17 mouse cellular contexts compared by ENCODE assay signal in genomic region chr2:125383273-125383641, GRCm38 (mm10).
"Had no signal": no experiment of that assay in that cellular context is flagged by ENCODE, and none has a peak within 500 bp of the region (broad histone marks: within the 10 kb centered on the region; RNA-seq: fewer than 3 reads in every experiment).

No protein-coding gene starts in this region.

- H3K4me2 ChIP-seq: liver, embryonic 13.5 days; midbrain, embryonic 13.5 days; neural tube, embryonic 13.5 days had no signal

- ATAC-seq: midbrain, embryonic 13.5 days; midbrain, embryonic 16.5 days had no signal

- H3K9ac ChIP-seq: liver, embryonic 13.5 days; midbrain, embryonic 13.5 days; neural tube, embryonic 13.5 days had no signal

- H3K36me3 ChIP-seq: liver, embryonic 13.5 days; midbrain, embryonic 13.5 days; neural tube, embryonic 13.5 days had no signal

- H3K27ac ChIP-seq: kidney, postnatal 0 days; left cerebral cortex, adult 2 months; liver, embryonic 13.5 days; macrophage; midbrain, embryonic 10.5 days; midbrain, embryonic 13.5 days; neural tube, embryonic 13.5 days had no signal

- DNase-seq: kidney, adult 2 months; kidney, postnatal 25 days; layer of hippocampus, postnatal 36 days; liver, embryonic 13.5 days; lung, adult 2 months; lung, postnatal 10 days; retina, postnatal 1 day; thymus, adult 18-20 months; thymus, postnatal 36 days had no signal

- H3K9me3 ChIP-seq: liver, embryonic 13.5 days; midbrain, embryonic 10.5 days; midbrain, embryonic 13.5 days; neural tube, embryonic 13.5 days had no signal

- H3K27me3 ChIP-seq: liver, embryonic 13.5 days; midbrain, embryonic 13.5 days; neural tube, embryonic 13.5 days had no signal

- H3K4me1 ChIP-seq: liver, embryonic 13.5 days; midbrain, embryonic 10.5 days; midbrain, embryonic 13.5 days; neural tube, embryonic 13.5 days had no signal

- H3K4me3 ChIP-seq: left cerebral cortex, adult 2 months; liver, embryonic 13.5 days; midbrain, embryonic 10.5 days; midbrain, embryonic 13.5 days; myocyte; neural tube, embryonic 13.5 days had no signal
